In genomic region chr17:63011893-63012570, GRCm38 (mm10) we compare ENCODE assay signal across 9 mouse cellular contexts.
DNase-seq lines count a peak whose midpoint lies in the region; ATAC-seq lines count a peak whose summit lies in the region.
"Had no signal": no experiment of that assay in that cellular context is flagged by ENCODE, and none has a peak within 500 bp of the region (broad histone marks: within the 10 kb centered on the region; RNA-seq: fewer than 3 reads in every experiment).

No protein-coding gene starts in this region.

- H3K4me2 ChIP-seq in midbrain, embryonic 12.5 days (replicated peaks): no peak overlapping the region
- no peak overlapping the region for H3K4me2 ChIP-seq in midbrain, embryonic 13.5 days (replicated peaks)
- H3K4me2 ChIP-seq: limb, embryonic 12.5 days had no signal

- no peaks in the 10 kb centered on the region for H3K36me3 ChIP-seq in midbrain, embryonic 12.5 days
- no peaks in the 10 kb centered on the region for H3K36me3 ChIP-seq in midbrain, embryonic 13.5 days
- H3K36me3 ChIP-seq: limb, embryonic 12.5 days had no signal

- H3K27ac ChIP-seq in midbrain, embryonic 12.5 days (replicated peaks): no peak overlapping the region
- H3K27ac ChIP-seq in midbrain, embryonic 13.5 days: no peak overlapping the region
- H3K27ac ChIP-seq: limb, embryonic 12.5 days had no signal

- no peak overlapping the region for H3K9ac ChIP-seq in midbrain, embryonic 12.5 days (replicated peaks)
- no peak overlapping the region for H3K9ac ChIP-seq in midbrain, embryonic 13.5 days (replicated peaks)
- H3K9ac ChIP-seq: limb, embryonic 12.5 days had no signal

- H3K27me3 ChIP-seq in midbrain, embryonic 12.5 days: no peaks in the 10 kb centered on the region
- H3K27me3 ChIP-seq in midbrain, embryonic 13.5 days: no peaks in the 10 kb centered on the region
- H3K27me3 ChIP-seq: limb, embryonic 12.5 days had no signal

- no peak overlapping the region for H3K4me3 ChIP-seq in midbrain, embryonic 12.5 days
- H3K4me3 ChIP-seq in midbrain, embryonic 13.5 days (replicated peaks): no peak overlapping the region
- H3K4me3 ChIP-seq: limb, embryonic 12.5 days had no signal

- peak; percentile 2 to 3 for DNase-seq in kidney, adult 8-10 months
- DNase-seq in left cerebral cortex, postnatal 14 days (ENCODE audit: low spot score in 2 of 2): peak; percentile 79 to 91
- DNase-seq in right cerebral cortex, postnatal 36 days (ENCODE audit: low spot score in 2 of 2): peak; percentile 86 to 90
- DNase-seq in urinary bladder, postnatal 36 days (ENCODE audit: low spot score in 2 of 2): no peak

- peaks cover 10% of the 10 kb centered on the region for H3K4me1 ChIP-seq in midbrain, embryonic 12.5 days
- peaks cover 11% of the 10 kb centered on the region for H3K4me1 ChIP-seq in midbrain, embryonic 13.5 days (replicated peaks)

- intact Hi-C loops in left cerebral cortex, postnatal 14 days (cut with DNase I): no loop called here

- H3K9me3 ChIP-seq in midbrain, embryonic 12.5 days: no peaks in the 10 kb centered on the region
- H3K9me3 ChIP-seq in midbrain, embryonic 13.5 days: no peaks in the 10 kb centered on the region
- H3K9me3 ChIP-seq: limb, embryonic 12.5 days had no signal

- WGBS in midbrain, embryonic 12.5 days: 87% methylated on average over 13 of the region's 13 CpGs
- 89% methylated on average over 13 of the region's 13 CpGs for WGBS in midbrain, embryonic 13.5 days

- peak; percentile 41; the same call in 1 of the 2 replicates for ATAC-seq in midbrain, embryonic 12.5 days (ENCODE audit: low FRiP score, low read depth)
- ATAC-seq in midbrain, embryonic 13.5 days: no peak
- ATAC-seq in granulocyte monocyte progenitor cell, adult 5-6 weeks (replicated peaks; ENCODE audit: poor library complexity, severe bottlenecking): peak; percentile 99
- ATAC-seq in erythroblast, adult 5-6 weeks (replicated peaks; ENCODE audit: low FRiP score, poor library complexity, severe bottlenecking): no peak

Comparison
In these comparisons a context has a peak if more than half of its experiments do, and no peak if none do; other contexts are left out.
1. ATAC-seq: peak in midbrain, embryonic 12.5 days (single experiment) and granulocyte monocyte progenitor cell, adult 5-6 weeks (single experiment); none in midbrain, embryonic 13.5 days (single experiment) and erythroblast, adult 5-6 weeks (single experiment).
2. DNase-seq: peak in kidney, adult 8-10 months (2 of 2), left cerebral cortex, postnatal 14 days (2 of 2) and right cerebral cortex, postnatal 36 days (2 of 2); none in urinary bladder, postnatal 36 days (0 of 2).